Mouse (Mus musculus) testis, adult 2 months (tissue): ENCODE measurements around the gene 1700125H20Rik. TPM values are rescaled to one million over a fixed set of nuclear protein-coding genes. Genes with fewer than 3 reads are reported as not detected.

ENCODE experiments used
- H3K27ac ChIP-seq: fragments of 200-500 bp; 2 replicates; pipeline ENCODE4 v1.5.1; 2012; ENCODE audit warnings: low read depth, low read length; ENCODE audit not compliant: control insufficient read depth, insufficient read depth
- H3K27me3 ChIP-seq: fragments of 200-500 bp; 2 replicates; pipeline ENCODE4 v1.6.1; 2012; ENCODE audit warnings: mild to moderate bottlenecking, low read length, moderate library complexity; ENCODE audit not compliant: control insufficient read depth, insufficient read depth
- H3K36me3 ChIP-seq: fragments of 200-500 bp; 2 replicates; pipeline ENCODE4 v1.6.1; 2012; ENCODE audit warnings: mild to moderate bottlenecking, low read length; ENCODE audit not compliant: control insufficient read depth, insufficient read depth
- H3K4me1 ChIP-seq: fragments of 200-500 bp; 2 replicates; pipeline ENCODE4 v1.6.1; 2012; ENCODE audit warnings: low read length; ENCODE audit not compliant: control insufficient read depth, insufficient read depth
- H3K4me3 ChIP-seq: fragments of 200-500 bp; 2 replicates; pipeline ENCODE4 v1.5.1; 2012; ENCODE audit warnings: low read depth, mild to moderate bottlenecking, low read length, moderate library complexity, mixed read lengths; ENCODE audit not compliant: control insufficient read depth
- CTCF ChIP-seq: fragments of 200-500 bp; IDR thresholded peaks from 2 replicates; pipeline ENCODE4 v1.5.1; 2012; ENCODE audit warnings: low read depth, mild to moderate bottlenecking, inconsistent platforms, low read length, moderate library complexity; ENCODE audit not compliant: control insufficient read depth, insufficient read depth, insufficient replicate concordance
- POLR2A ChIP-seq: fragments of 200-500 bp; IDR thresholded peaks from 2 replicates; pipeline ENCODE4 v1.6.1; 2012; ENCODE audit warnings: low read depth, mild to moderate bottlenecking, inconsistent platforms, low read length, moderate library complexity; ENCODE audit not compliant: control insufficient read depth
- polyA plus RNA-seq: library from polyadenylated mRNA; depleted of rRNA; stranded (reverse); fragments of >200 nt; gene quantifications from 2 replicates; pipeline ENCODE4 v1.2.3, GENCODE M21; 2012; rRNA removed

The 1700125H20Rik gene
- polyA plus RNA-seq, 1 experiment: 23.0 TPM

- TF ChIP-seq POLR2A (no peak), CTCF (no peak)
- no peak overlapping the region for H3K27ac ChIP-seq
- no peaks in the 10 kb centered on the region for H3K4me1 ChIP-seq
- H3K27me3 ChIP-seq: no peaks in the 10 kb centered on the region
- H3K4me3 ChIP-seq: no peak overlapping the region
- H3K36me3 ChIP-seq: no peaks in the 10 kb centered on the region; the same call in 1 of the 2 replicates
These were observed 48.8 kb downstream of the 1700125H20Rik start for GRCm38 (mm10) chr11:85219014-85219413.

GRCm38 (mm10) chr11:85222561-85222960 is 52.4 kb downstream of the 1700125H20Rik start:
- Histone ChIP-seq H3K27me3 (no peaks in the 10 kb centered on the region), H3K36me3 (no peaks in the 10 kb centered on the region), H3K4me1 (peaks cover 3% of the 10 kb centered on the region), H3K4me3 (no peak overlapping the region), H3K27ac (no peak overlapping the region)
- TF ChIP-seq POLR2A: no peak
- no peak for TF ChIP-seq CTCF

DNA sequence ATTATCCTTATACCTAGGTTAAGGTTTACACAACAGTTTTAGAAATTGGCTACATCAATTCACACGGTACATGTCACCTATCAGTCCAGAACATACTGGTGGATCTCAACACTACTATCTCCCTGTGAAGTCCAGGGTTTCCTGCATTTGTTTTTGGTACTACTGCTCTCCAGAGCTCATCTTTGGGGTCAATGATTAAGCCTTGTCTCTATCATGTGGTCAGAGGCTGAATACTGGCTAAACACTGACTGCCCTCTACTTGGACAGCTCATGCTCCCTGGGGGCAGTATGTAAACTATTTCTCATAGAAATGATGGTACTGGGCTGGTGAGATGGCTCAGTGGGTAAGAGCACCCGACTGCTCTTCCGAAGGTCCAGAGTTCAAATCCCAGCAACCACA is 53.0 kb downstream of the 1700125H20Rik start:
- H3K36me3 ChIP-seq: no peaks in the 10 kb centered on the region
- H3K4me1 ChIP-seq: peaks cover 3% of the 10 kb centered on the region
- no peak overlapping the region for H3K4me3 ChIP-seq
- TF ChIP-seq CTCF (no peak), POLR2A (no peak)
- H3K27me3 ChIP-seq: no peaks in the 10 kb centered on the region
- H3K27ac ChIP-seq: no peak overlapping the region

Other genes starting within 250 kb of the 1700125H20Rik start
- gene Car4, start 212.6 kb upstream of the 1700125H20Rik start, polyA plus RNA-seq: 2.4 and 4.0 TPM in 2 replicates
- 31.5 and 33.8 TPM in 2 replicates for gene Usp32, start 30.2 kb upstream of the 1700125H20Rik start, polyA plus RNA-seq
- gene Appbp2, start 64.7 kb downstream of the 1700125H20Rik start, polyA plus RNA-seq: 11.1 and 13.4 TPM in 2 replicates
- 106 TPM in 2 replicates for gene Ppm1d, start 140.8 kb downstream of the 1700125H20Rik start, polyA plus RNA-seq
- 21.8 and 23.4 TPM in 2 replicates for gene Bcas3, start 182.8 kb downstream of the 1700125H20Rik start, polyA plus RNA-seq